Mouse (Mus musculus) right cerebral cortex, postnatal 36 days (tissue): ENCODE measurements around the gene Sart1.

Source experiments
- DNase-seq, 2 experiments: peaks; one replicate each; pipeline ENCODE4 v3.0.0; 2022; ENCODE audit warnings: low spot score in 2 of 2, mixed read lengths in 1 of 2

The Sart1 gene

DNA sequence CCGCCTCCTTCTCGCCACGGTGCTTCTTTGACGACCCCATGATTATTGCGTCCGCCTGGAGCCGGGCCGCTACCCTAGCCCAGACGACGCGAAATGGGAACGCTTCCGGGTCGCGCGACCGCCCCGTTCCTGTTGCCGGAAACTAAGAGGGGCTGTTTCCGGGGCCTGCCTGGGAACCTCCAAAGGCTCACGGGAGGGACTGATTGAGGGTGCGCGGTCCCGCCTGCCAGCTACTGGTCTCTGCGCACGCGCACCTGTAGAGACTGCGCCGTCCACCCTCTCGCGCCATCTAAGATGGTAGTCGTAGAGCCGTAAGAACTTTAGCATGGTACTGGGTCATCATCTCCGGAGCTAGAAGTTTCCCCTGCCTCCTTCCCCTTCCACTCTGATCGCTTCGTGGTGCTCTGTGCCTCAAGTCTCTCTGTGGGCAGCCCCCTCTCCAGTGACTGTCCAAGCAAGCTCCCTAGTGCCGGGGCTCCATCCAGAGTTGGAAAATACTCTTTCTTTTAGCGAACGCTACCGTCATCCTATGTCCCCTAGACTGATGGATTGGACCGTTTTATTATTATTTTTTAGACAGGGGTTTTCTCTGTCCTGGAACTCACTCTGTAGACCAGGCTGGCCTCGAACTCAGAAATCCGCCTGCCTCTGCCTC, at the start of gene Sart1:
Gene Sart1 (minus strand): TSS at position 116 of the 655 bp plus-strand sequence.
- DNase-seq = peak; percentile 95 to 96

DNA sequence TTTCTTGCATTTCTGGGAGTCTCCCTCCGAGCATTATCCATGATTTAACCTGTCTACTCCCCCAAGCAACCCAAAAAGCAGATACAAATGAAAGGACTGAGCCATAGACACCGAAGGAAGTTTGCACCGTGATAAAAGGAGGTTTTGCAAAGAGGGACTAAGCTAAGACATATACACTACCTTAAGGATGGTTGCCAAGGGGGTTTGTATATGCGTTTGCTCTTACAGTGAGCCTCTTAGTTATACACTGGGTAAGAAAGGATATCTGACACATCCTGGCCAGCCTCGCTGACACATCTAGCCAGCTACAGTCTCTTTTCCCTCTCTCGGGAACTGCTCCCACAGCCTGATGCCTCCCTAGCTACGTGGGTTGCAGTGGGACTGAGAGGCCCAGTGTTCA, 45.4 kb upstream of the Sart1 start:
- DNase-seq = no peak

- DNase-seq = no peak
Observed at GRCm38 (mm10) chr19:5432992-5433852, 44.7 kb upstream of the Sart1 start.

GRCm38 (mm10) chr19:5431911-5432464, 43.5 kb upstream of the Sart1 start:
- no peak for DNase-seq

GRCm38 (mm10) chr19:5430408-5430807, 41.9 kb upstream of the Sart1 start:
- no peak for DNase-seq

GRCm38 (mm10) chr19:5429806-5430205, 41.3 kb upstream of the Sart1 start:
- no peak for DNase-seq

GRCm38 (mm10) chr19:5429219-5429618, 40.7 kb upstream of the Sart1 start:
- DNase-seq = no peak

DNA sequence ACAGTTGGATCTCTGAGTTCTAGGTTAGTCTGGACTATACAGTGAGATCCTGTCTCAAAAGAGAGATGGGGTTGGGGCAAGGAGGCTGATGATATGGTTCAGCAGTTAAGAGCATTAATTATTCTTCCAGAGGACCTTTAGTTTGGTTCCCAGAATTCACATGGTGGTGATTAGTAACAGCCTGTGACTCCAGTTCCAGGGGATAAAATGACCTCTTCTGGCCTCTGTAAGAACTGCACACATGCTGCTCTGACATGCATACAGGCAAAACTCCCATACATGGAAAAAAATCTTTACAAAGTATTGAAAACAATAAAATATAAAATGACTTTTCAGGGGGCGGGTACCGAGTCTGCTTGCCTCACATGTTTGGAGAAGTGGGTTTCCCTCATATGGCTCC, 39.6 kb upstream of the Sart1 start:
- no peak for DNase-seq

DNA sequence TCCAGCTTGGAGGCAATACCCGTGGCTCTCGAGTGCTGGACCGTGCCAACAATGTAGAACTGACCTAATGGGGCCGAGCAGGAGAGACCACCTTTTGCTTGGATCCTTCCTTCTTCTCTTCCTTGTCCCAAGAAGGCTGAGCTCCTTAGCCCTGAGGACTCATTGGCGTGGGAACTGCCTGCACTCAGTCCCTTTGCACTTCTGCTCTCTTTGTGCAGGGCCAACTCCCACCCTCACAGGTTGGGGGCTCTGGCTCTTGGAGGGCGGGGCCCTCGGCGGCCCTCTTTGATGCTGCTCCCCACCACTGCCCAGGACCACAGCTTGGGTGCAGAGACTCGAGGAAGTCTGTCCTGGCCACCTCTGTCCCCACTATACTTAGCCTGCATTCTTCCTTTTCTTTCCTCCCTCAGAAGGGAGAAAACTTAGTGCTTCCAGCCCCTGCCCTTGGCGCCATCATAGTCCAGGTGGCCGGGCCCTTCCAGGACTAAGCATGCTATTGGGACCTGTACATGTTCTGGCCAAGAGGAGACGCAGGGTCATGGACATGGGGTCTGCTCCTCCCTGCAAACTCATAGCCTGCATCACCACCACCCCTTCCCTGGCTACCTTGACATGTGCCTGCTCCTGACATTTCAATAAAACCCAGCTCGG, 38.3 kb upstream of the Sart1 start:
- DNase-seq = no peak

- no peak for DNase-seq
Observed at GRCm38 (mm10) chr19:5425906-5426565, 37.5 kb upstream of the Sart1 start.

GRCm38 (mm10) chr19:5424782-5425741, 36.6 kb upstream of the Sart1 start, which contains the start of the genes Drap1 and AI837181:
Gene Drap1 (minus strand): TSS chr19:5424979.
Gene AI837181 (plus strand): TSS chr19:5425144.
- DNase-seq = peak; percentile 90 to 93

DNA sequence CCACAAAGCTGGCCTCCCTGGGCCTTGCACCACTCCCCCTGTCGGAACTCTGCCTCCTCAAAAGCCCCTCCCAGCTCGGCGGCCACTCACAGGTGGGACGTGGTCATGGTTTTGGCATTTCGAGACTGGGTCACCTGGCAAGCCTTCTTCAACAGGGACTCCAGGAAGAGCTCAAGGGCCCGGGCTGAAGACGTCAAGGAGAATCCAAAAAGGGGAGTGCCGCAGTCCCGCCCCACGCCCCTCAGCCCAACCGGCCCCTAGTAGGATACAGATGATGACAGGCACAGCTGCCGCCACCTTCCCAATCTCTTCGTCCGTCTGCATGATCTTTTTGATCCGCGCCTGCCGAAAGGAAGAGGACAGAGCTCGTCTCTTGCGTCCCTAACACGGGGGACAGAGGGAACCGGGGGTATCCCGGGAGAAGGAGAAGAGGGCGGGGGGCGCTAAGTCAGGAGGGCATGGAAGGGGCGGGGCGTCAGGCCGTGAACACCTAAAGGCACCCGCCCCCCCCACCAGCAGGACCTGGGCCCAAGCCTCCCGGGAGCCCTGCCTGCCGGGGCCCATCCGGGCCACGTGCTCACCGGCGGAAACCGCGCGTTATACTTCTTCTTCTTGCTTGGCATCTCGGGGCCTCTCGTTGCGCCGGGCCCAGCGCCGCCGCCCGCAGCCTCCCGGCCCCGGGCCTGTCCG, 35.7 kb upstream of the Sart1 start:
- DNase-seq = peak; percentile 51 to 55

DNA sequence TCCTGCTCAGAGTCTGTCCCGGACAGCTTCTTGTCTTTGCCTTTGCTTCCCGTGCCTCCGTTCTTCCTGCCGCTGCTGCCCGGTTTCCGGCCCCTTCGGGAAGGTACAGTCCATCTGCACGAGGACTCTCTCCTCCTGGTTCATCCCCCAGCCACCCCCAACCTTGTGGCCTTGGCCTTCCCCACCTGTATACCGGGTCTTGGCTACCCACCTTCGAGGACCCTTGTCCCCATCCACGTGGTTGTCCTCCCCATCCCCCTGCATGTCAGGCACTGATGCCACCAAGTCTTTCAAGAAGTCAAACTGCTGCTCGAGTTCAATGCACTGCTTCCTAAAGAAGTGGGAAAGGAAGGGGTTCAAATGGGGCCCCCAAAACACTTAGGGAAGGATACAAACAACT, 35.1 kb upstream of the Sart1 start:
- DNase-seq = no peak

- DNase-seq = no peak
Observed at GRCm38 (mm10) chr19:5422895-5423443, 34.5 kb upstream of the Sart1 start.

- DNase-seq = no peak
Observed at GRCm38 (mm10) chr19:5422267-5422666, 33.8 kb upstream of the Sart1 start.

DNA sequence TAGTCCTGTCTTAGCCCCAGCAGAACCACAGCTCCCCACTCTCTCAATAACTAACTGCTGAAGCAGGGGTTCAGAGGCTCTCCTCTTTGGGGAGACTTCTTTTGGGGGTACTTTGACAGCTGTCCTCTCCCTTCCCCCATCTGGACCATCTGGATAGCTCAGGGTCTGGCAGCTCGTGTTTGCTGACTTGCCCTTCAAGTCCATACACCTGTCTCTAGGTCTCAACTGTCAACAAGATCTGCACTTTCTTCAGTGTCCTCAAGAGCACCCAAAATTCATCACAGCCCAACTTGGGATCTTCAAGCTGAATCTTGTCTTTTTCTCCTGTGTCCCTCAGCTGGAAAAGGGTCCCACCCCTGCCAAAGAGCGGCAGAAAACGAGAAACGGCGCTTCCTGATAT, 33.3 kb upstream of the Sart1 start:
- no peak for DNase-seq

GRCm38 (mm10) chr19:5420579-5420978, 32.1 kb upstream of the Sart1 start:
- no peak for DNase-seq

DNA sequence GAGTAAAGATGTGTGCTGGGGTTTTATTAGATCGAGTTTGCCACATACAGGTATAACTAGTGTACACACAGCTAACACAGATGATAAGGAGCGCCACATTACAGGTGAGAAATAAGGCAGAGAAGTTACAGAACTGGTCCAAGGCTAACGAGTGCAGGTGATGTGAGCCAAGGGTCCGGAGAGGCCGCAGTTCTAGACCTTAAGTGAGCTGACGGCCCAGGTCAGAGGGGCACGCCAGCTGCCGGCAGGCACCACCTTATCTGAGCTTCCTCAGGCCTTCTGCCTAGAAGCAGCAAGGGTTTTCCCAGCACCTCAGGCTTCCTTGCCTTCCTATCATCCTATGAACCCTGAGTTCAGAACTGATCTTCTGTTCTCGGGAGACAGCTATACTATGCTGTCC, 31.1 kb upstream of the Sart1 start:
- no peak for DNase-seq

- no peak for DNase-seq
Observed at GRCm38 (mm10) chr19:5418750-5419466, 30.4 kb upstream of the Sart1 start.
